Mouse (Mus musculus) CH12.LX (cell line): ENCODE measurements around the gene Psors1c2. TPM values are rescaled to one million over a fixed set of nuclear protein-coding genes. Genes with fewer than 3 reads are reported as not detected.

Experiments used
- DNase-seq: peaks from one replicate; pipeline ENCODE4 v3.0.0-alpha.2; 2013; ENCODE audit errors: extremely low read depth
- H3K27ac ChIP-seq: 2 replicates; pipeline ENCODE4 v1.5.1; 2012; ENCODE audit warnings: low read depth, mild to moderate bottlenecking, control low read depth, moderate library complexity; ENCODE audit not compliant: insufficient read depth
- H3K27me3 ChIP-seq: replicated peaks from 2 replicates; pipeline ENCODE3; 2012; ENCODE audit warnings: inconsistent platforms
- H3K36me3 ChIP-seq, 2 experiments: replicated peaks in 1 of 2; 2 replicates each; pipeline versions ENCODE3 to v1.6.1; 2012; ENCODE audit warnings: inconsistent platforms in 1 of 2, low read length in 1 of 2, mild to moderate bottlenecking in 1 of 2, mixed read lengths in 1 of 2, moderate library complexity in 1 of 2; ENCODE audit not compliant: control insufficient read depth in 1 of 2, insufficient read depth in 1 of 2
- H3K4me1 ChIP-seq, 2 experiments: 2 replicates each; pipeline ENCODE4 v1.6.1; 2012; ENCODE audit warnings: inconsistent platforms in 1 of 2, moderate library complexity in 1 of 2; ENCODE audit not compliant: insufficient read depth in 2 of 2, control insufficient read depth in 1 of 2
- H3K4me2 ChIP-seq: 2 replicates; pipeline ENCODE4 v1.6.1; 2012; ENCODE audit warnings: low read depth, mild to moderate bottlenecking, control low read depth; ENCODE audit not compliant: poor library complexity, insufficient read depth, severe bottlenecking
- H3K4me3 ChIP-seq, 3 experiments: fragments of 150-350 bp in 1 of 3; sonication (generic) in 1 of 3; replicated peaks in 1 of 3; 2 replicates each; pipeline versions ENCODE3 to v1.5.1; 2011 to 2012; ENCODE audit warnings: low read depth in 2 of 3, low read length in 2 of 3, mild to moderate bottlenecking in 2 of 3, moderate library complexity in 2 of 3, control low read depth in 1 of 3, improper control_type of control experiment in 1 of 3, inconsistent platforms in 1 of 3, mixed read lengths in 1 of 3; ENCODE audit not compliant: poor library complexity in 1 of 3
- H3K79me2 ChIP-seq: replicated peaks from 2 replicates; pipeline ENCODE4 v1.6.1; 2012; ENCODE audit warnings: mild to moderate bottlenecking, moderate library complexity; ENCODE audit not compliant: control insufficient read depth, poor library complexity, insufficient read depth, severe bottlenecking; ENCODE audit errors: extremely low read depth
- H3K9ac ChIP-seq: 2 replicates; pipeline ENCODE4 v1.6.1; 2012; ENCODE audit warnings: low read depth, mild to moderate bottlenecking, control low read depth, moderate library complexity; ENCODE audit not compliant: insufficient read depth
- H3K9me3 ChIP-seq: replicated peaks from 2 replicates; pipeline ENCODE3; 2012; ENCODE audit warnings: low read length, inconsistent platforms, mixed read lengths
- CHD2 ChIP-seq: IDR thresholded peaks from 2 replicates; pipeline ENCODE4 v1.6.1; 2011; ENCODE audit warnings: low read length, improper control_type of control experiment
- CTCF ChIP-seq, 2 experiments: IDR thresholded peaks in 1 of 2; conservative IDR thresholded peaks in 1 of 2; 2 replicates each; pipeline ENCODE4 v1.5.1; 2011 to 2012; ENCODE audit warnings: low read depth in 2 of 2, low read length in 2 of 2, improper control_type of control experiment in 1 of 2, inconsistent platforms in 1 of 2, mild to moderate bottlenecking in 1 of 2, moderate library complexity in 1 of 2
- E2F4 ChIP-seq: IDR thresholded peaks from 2 replicates; pipeline ENCODE4 v1.6.1; 2011; ENCODE audit warnings: low read depth, low read length, improper control_type of control experiment; ENCODE audit not compliant: insufficient replicate concordance
- ETS1 ChIP-seq: conservative IDR thresholded peaks from 2 replicates; pipeline ENCODE4 v1.6.1; 2012; ENCODE audit warnings: low read depth, mild to moderate bottlenecking, inconsistent platforms, low read length, improper control_type of control experiment, moderate library complexity
- GABPA ChIP-seq: IDR thresholded peaks from 2 replicates; pipeline ENCODE4 v1.6.1; 2012; ENCODE audit warnings: low read depth, low read length, improper control_type of control experiment, inconsistent platforms; ENCODE audit not compliant: insufficient replicate concordance
- HCFC1 ChIP-seq: IDR thresholded peaks from 2 replicates; pipeline ENCODE4 v1.6.1; 2012; ENCODE audit warnings: low read depth, mild to moderate bottlenecking, inconsistent platforms, low read length, improper control_type of control experiment
- IRF4 ChIP-seq: IDR thresholded peaks from 2 replicates; pipeline ENCODE4 v1.6.1; 2014; ENCODE audit warnings: low read depth, mild to moderate bottlenecking, inconsistent platforms, low read length, improper control_type of control experiment
- JUN ChIP-seq: IDR thresholded peaks from 2 replicates; pipeline ENCODE4 v1.6.1; 2011; ENCODE audit warnings: low read depth, mild to moderate bottlenecking, low read length, improper control_type of control experiment, moderate library complexity; ENCODE audit not compliant: insufficient read depth
- JUND ChIP-seq: conservative IDR thresholded peaks from 2 replicates; pipeline ENCODE4 v1.6.1; 2011; ENCODE audit warnings: low read depth, low read length, improper control_type of control experiment
- KAT2A ChIP-seq: IDR thresholded peaks from 2 replicates; pipeline ENCODE4 v1.6.1; 2012; ENCODE audit warnings: low read length, improper control_type of control experiment, inconsistent platforms; ENCODE audit not compliant: insufficient replicate concordance
- MAFK ChIP-seq: IDR thresholded peaks from 2 replicates; pipeline ENCODE4 v1.6.1; 2011; ENCODE audit warnings: low read length, improper control_type of control experiment; ENCODE audit not compliant: insufficient replicate concordance
- MAX ChIP-seq: IDR thresholded peaks from 2 replicates; pipeline ENCODE4 v1.6.1; 2011; ENCODE audit warnings: low read length, improper control_type of control experiment
- MXI1 ChIP-seq: IDR thresholded peaks from 2 replicates; pipeline ENCODE4 v1.6.1; 2011; ENCODE audit warnings: mild to moderate bottlenecking, low read depth, low read length, improper control_type of control experiment
- MYC ChIP-seq: IDR thresholded peaks from 2 replicates; pipeline ENCODE4 v1.6.1; 2011; ENCODE audit warnings: low read depth, mild to moderate bottlenecking, improper control_type of control experiment, low read length
- NELFE ChIP-seq: IDR thresholded peaks from 2 replicates; pipeline ENCODE4 v1.6.1; 2011; ENCODE audit warnings: low read depth, low read length, improper control_type of control experiment
- POLR2A ChIP-seq: IDR thresholded peaks from 2 replicates; pipeline ENCODE4 v1.6.1; 2011; ENCODE audit warnings: low read depth, mild to moderate bottlenecking, improper control_type of control experiment, low read length
- RAD21 ChIP-seq: IDR thresholded peaks from 2 replicates; pipeline ENCODE4 v1.6.1; 2011; ENCODE audit warnings: low read depth, mild to moderate bottlenecking, low read length, improper control_type of control experiment, moderate library complexity
- SIN3A ChIP-seq: IDR thresholded peaks from 2 replicates; pipeline ENCODE4 v1.6.1; 2012; ENCODE audit warnings: low read length, improper control_type of control experiment, inconsistent platforms
- TCF12 ChIP-seq: IDR thresholded peaks from 2 replicates; pipeline ENCODE4 v1.6.1; 2014; ENCODE audit warnings: low read depth, mild to moderate bottlenecking, inconsistent platforms, low read length, improper control_type of control experiment
- UBTF ChIP-seq: IDR thresholded peaks from 2 replicates; pipeline ENCODE4 v1.6.1; 2012; ENCODE audit warnings: low read depth, mild to moderate bottlenecking, inconsistent platforms, low read length, improper control_type of control experiment, moderate library complexity
- USF1 ChIP-seq: IDR thresholded peaks from 2 replicates; pipeline ENCODE4 v1.6.1; 2014; ENCODE audit warnings: low read depth, mild to moderate bottlenecking, inconsistent platforms, low read length, improper control_type of control experiment
- USF2 ChIP-seq: conservative IDR thresholded peaks from 2 replicates; pipeline ENCODE4 v1.6.1; 2011; ENCODE audit warnings: low read depth, low read length, improper control_type of control experiment
- ZC3H11A ChIP-seq: IDR thresholded peaks from 2 replicates; pipeline ENCODE4 v1.6.1; 2012; ENCODE audit warnings: low read depth, mild to moderate bottlenecking, inconsistent platforms, low read length, improper control_type of control experiment
- ZKSCAN1 ChIP-seq: IDR thresholded peaks from 2 replicates; pipeline ENCODE4 v1.6.1; 2012; ENCODE audit warnings: low read depth, inconsistent platforms, low read length, improper control_type of control experiment, borderline replicate concordance
- ZNF384 ChIP-seq: IDR thresholded peaks from 2 replicates; pipeline ENCODE4 v1.6.1; 2012; ENCODE audit warnings: low read depth, low read length, improper control_type of control experiment, inconsistent platforms
- dilution Hi-C: fragments of 300-500 bp; cut with MboI; formaldehyde crosslinking; loops from 2 replicates; pipeline ENCODE4 v1.14.3; 2020; ENCODE audit warnings: low sequenced_read_pairs; ENCODE audit not compliant: extremely low pct_unique_long_range_greater_than_20kb, extremely low pct_ligation_motif_present
- in situ Hi-C: fragments of 300-500 bp; cut with MboI; formaldehyde crosslinking; loops from 3 replicates; pipeline ENCODE4 v1.14.3; 2019; ENCODE audit warnings: low sequenced_read_pairs, low pct_ligation_motif_present, low pct_unique_long_range_greater_than_20kb, mixed read lengths
- polyA plus RNA-seq: library from polyadenylated mRNA; unstranded; fragments of >175 nt; gene quantifications from 2 replicates; pipeline ENCODE4 v1.2.1, GENCODE M21; 2012; ENCODE audit warnings: low read depth; ENCODE audit not compliant: insufficient read length
- total RNA-seq, 2 experiments: library from RNA; depleted of rRNA; stranded (reverse); fragments of 300-350 nt in 1 of 2; fragments of >200 nt in 1 of 2; gene quantifications; 2 replicates each; pipeline ENCODE4 v1.2.3; 2012 to 2014

Psors1c2 gene
- total and polyA plus RNA-seq, 3 experiments: 0.27 TPM; not detected in 2

DNA sequence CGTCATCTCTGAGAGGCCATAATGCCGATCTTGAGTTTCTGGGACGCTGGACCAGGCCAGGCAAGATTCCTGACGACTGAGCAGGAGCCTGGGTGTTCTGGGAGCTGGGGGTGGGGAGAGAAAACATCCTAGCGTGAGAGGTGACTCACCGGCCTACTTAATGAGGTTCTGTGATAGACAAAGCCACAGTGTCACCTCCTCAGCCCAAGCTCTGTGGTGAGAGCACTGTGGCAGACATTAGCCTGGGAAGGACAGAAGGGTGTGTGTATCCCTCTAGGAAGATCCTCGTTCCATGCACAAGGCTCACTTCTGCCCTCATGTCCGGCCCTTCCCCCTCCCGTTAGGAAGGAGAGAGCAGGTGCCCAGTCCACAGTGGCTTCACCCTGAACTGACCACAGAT is 24.4 kb downstream of the Psors1c2 start:
- DNase-seq: no peak
- no peak overlapping the region for H3K27ac ChIP-seq
- TF ChIP-seq RAD21 (no peak), MAFK (no peak), MXI1 (no peak), NELFE (no peak), TCF12 (no peak), HCFC1 (no peak), SIN3A (no peak), JUND (no peak), GABPA (no peak), CHD2 (no peak), MYC (no peak), IRF4 (no peak), ZKSCAN1 (no peak), JUN (no peak), ETS1 (no peak), CTCF (conservative IDR thresholded peaks at IDR 0.05 in 1 of 2, IDR thresholded peaks at IDR 0.05 in 1 of 2; ENCODE audit: low read depth in 2 of 2, low read length in 2 of 2) (no peak)
- no peaks in the 10 kb centered on the region for H3K79me2 ChIP-seq
- H3K36me3 ChIP-seq: peaks cover 0 to 4% of the 10 kb centered on the region in 2 experiments
- H3K27me3 ChIP-seq: no peaks in the 10 kb centered on the region
- dilution Hi-C loops: no loop called here
- no peak overlapping the region for H3K9ac ChIP-seq
- H3K4me2 ChIP-seq: no peak overlapping the region
- no peak overlapping the region for H3K4me3 ChIP-seq
- no peaks in the 10 kb centered on the region for H3K9me3 ChIP-seq
- in situ Hi-C loops: no loop called here
- peaks cover 14 to 39% of the 10 kb centered on the region in 2 experiments for H3K4me1 ChIP-seq

DNA sequence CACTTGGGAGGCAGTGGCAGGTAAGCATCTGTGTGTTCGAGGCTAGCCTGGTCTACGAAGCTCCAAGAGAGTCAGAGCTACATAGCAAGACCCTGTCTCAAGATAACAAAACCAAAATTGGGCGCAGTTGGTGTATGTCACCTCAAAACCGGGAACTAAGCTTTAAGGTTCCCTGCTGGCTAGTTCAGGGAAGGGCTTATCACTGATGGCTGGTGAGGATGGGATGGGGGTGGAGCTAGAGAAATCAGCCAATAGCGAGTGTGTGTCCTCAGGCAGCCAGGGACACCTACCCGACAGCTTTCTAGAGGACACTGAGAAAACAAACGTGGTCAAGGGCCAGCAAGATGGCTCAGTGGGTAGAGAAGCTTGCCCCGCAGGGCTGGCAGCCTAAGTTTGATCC is 25.2 kb downstream of the Psors1c2 start:
- TF ChIP-seq ZNF384 (no peak), HCFC1 (no peak), USF2 (no peak), ETS1 (no peak), UBTF (no peak), NELFE (no peak), KAT2A (no peak), USF1 (no peak), POLR2A (no peak), ZC3H11A (no peak), MAFK (no peak), MAX (no peak), E2F4 (no peak), MXI1 (no peak)
- dilution Hi-C loops: no loop called here
- Histone ChIP-seq H3K9me3 (no peaks in the 10 kb centered on the region), H3K4me2 (no peak overlapping the region), H3K27me3 (no peaks in the 10 kb centered on the region), H3K79me2 (no peaks in the 10 kb centered on the region), H3K4me3 (no peak overlapping the region), H3K4me1 (peaks cover 11 to 31% of the 10 kb centered on the region in 2 experiments), H3K9ac (no peak overlapping the region), H3K27ac (no peak overlapping the region), H3K36me3 (peaks cover 0 to 4% of the 10 kb centered on the region in 2 experiments)
- no peak for DNase-seq
- in situ Hi-C loops: no loop called here
